Mouse (Mus musculus) heart, embryonic 12.5 days (tissue): Measurements from ENCODE around the gene Olfr551. TPM values are rescaled to one million over a fixed set of nuclear protein-coding genes. Genes with fewer than 3 reads are reported as not detected.
A peak's percentile ranks its signal among the peaks of the same experiment; 100 is the strongest.

Experiments
- ATAC-seq: fragments of 200-750 bp; cut with Nextera tagmentation; 2 replicates; pipeline ENCODE4 v1.8.0; 2017; ENCODE audit warnings: moderate TSS enrichment, moderate library complexity; ENCODE audit not compliant: insufficient number of reproducible peaks, low FRiP score
- H3K27ac ChIP-seq: fragments of 300-500 bp; sonication (generic); 2 replicates; pipeline ENCODE4 v1.5.1; 2016; ENCODE audit warnings: mild to moderate bottlenecking, moderate library complexity; ENCODE audit not compliant: poor library complexity, severe bottlenecking
- H3K27me3 ChIP-seq: fragments of 300-500 bp; sonication (generic); replicated peaks from 2 replicates; pipeline ENCODE4 v1.6.1; 2016; ENCODE audit warnings: mild to moderate bottlenecking, moderate library complexity
- H3K36me3 ChIP-seq: fragments of 300-500 bp; sonication (generic); 2 replicates; pipeline ENCODE4 v1.6.1; 2016; ENCODE audit warnings: mild to moderate bottlenecking, moderate library complexity
- H3K4me1 ChIP-seq: fragments of 300-500 bp; sonication (generic); replicated peaks from 2 replicates; pipeline ENCODE4 v1.6.1; 2016; ENCODE audit warnings: mild to moderate bottlenecking
- H3K4me2 ChIP-seq: fragments of 300-500 bp; sonication (generic); 2 replicates; pipeline ENCODE4 v1.6.1; 2016; ENCODE audit warnings: mild to moderate bottlenecking, moderate library complexity
- H3K4me3 ChIP-seq: fragments of 300-500 bp; sonication (generic); 2 replicates; pipeline ENCODE4 v1.5.1; 2016; ENCODE audit warnings: mild to moderate bottlenecking
- H3K9ac ChIP-seq: fragments of 300-500 bp; sonication (generic); 2 replicates; pipeline ENCODE4 v1.6.1; 2016; ENCODE audit warnings: mild to moderate bottlenecking, moderate library complexity
- H3K9me3 ChIP-seq: fragments of 300-500 bp; sonication (generic); replicated peaks from 2 replicates; pipeline ENCODE4 v1.6.1; 2016; ENCODE audit warnings: mild to moderate bottlenecking, moderate library complexity
- WGBS: fragments of 180-500 bp; shearing (Covaris S2); methylation state at CpG from one replicate; pipeline ENCODE4 v1.1.7; 2016; 5-methylcytosine and 5-hydroxymethylcytosine counted together
- polyA plus RNA-seq: library from polyadenylated mRNA; unstranded; fragments of >200 nt; fragmentation: Nextera tagmentation; extraction: Ambion mirVana; gene quantifications from 2 replicates; pipeline ENCODE4 v1.2.1, GENCODE M21; 2016

The Olfr551 gene
- polyA plus RNA-seq, 1 experiment from 2014 or later: not detected

- H3K27me3 ChIP-seq: no peaks in the 10 kb centered on the region
- peak; percentile 91 for ATAC-seq
- H3K9ac ChIP-seq: peak within 1 kb of the TSS; percentile 77
- peak within 1 kb of the TSS; percentile 86 for H3K4me2 ChIP-seq
- peaks cover 7% of the 10 kb centered on the region for H3K4me1 ChIP-seq
- peaks cover 3% of the 10 kb centered on the region for H3K36me3 ChIP-seq
- H3K9me3 ChIP-seq: no peaks in the 10 kb centered on the region
- H3K4me3 ChIP-seq: peak within 1 kb of the TSS; percentile 67
- WGBS: 21% methylated on average over 10 of the region's 10 CpGs
- peak within 1 kb of the TSS; percentile 49 for H3K27ac ChIP-seq
These were observed 26.4 kb downstream of the Olfr551 start, which contains the start of gene Trim21 for GRCm38 (mm10) chr7:102564999-102565997. TSS of gene Trim21 (minus strand) at chr7:102565486.

GRCm38 (mm10) chr7:102553279-102553678, 38.4 kb downstream of the Olfr551 start:
- Histone ChIP-seq H3K27me3 (no peaks in the 10 kb centered on the region), H3K4me3 (no peak overlapping the region), H3K36me3 (no peaks in the 10 kb centered on the region), H3K4me1 (no peaks in the 10 kb centered on the region), H3K9me3 (no peaks in the 10 kb centered on the region), H3K9ac (no peak overlapping the region), H3K4me2 (no peak overlapping the region), H3K27ac (no peak overlapping the region)
- ATAC-seq: no peak
- WGBS: 74% methylated on average over 3 of the region's 3 CpGs

GRCm38 (mm10) chr7:102549570-102549969, 42.1 kb downstream of the Olfr551 start, which contains the start of gene Olfr549:
TSS of gene Olfr549 (plus strand) at chr7:102549870.
- ATAC-seq: no peak
- 78% methylated on average over 3 of the region's 3 CpGs for WGBS

GRCm38 (mm10) chr7:102541251-102541650, 50.4 kb downstream of the Olfr551 start:
- WGBS: 54% methylated on average over 3 of the region's 3 CpGs
- H3K9me3 ChIP-seq: no peaks in the 10 kb centered on the region

More at GRCm38 (mm10) chr7:102549570-102549969, 42.1 kb downstream of the Olfr551 start, which contains the start of gene Olfr549:
- H3K27me3 ChIP-seq: no peaks in the 10 kb centered on the region
- no peak within 1 kb of the TSS for H3K4me3 ChIP-seq
- H3K4me2 ChIP-seq: no peak within 1 kb of the TSS
- no peak within 1 kb of the TSS for H3K9ac ChIP-seq
- H3K4me1 ChIP-seq: no peaks in the 10 kb centered on the region
- no peaks in the 10 kb centered on the region for H3K9me3 ChIP-seq
- no peaks in the 10 kb centered on the region for H3K36me3 ChIP-seq
- H3K27ac ChIP-seq: no peak within 1 kb of the TSS

GRCm38 (mm10) chr7:102540596-102540995, 51.1 kb downstream of the Olfr551 start, which contains the start of gene Olfr548-ps1:
TSS of gene Olfr548-ps1 (plus strand) at chr7:102540896.
- Histone ChIP-seq H3K9ac (no peak within 1 kb of the TSS), H3K4me3 (no peak within 1 kb of the TSS), H3K9me3 (no peaks in the 10 kb centered on the region), H3K27me3 (no peaks in the 10 kb centered on the region), H3K36me3 (no peaks in the 10 kb centered on the region), H3K4me1 (no peaks in the 10 kb centered on the region), H3K27ac (no peak within 1 kb of the TSS), H3K4me2 (no peak within 1 kb of the TSS)
- ATAC-seq: no peak
- 68% methylated on average over 2 of the region's 2 CpGs for WGBS

More at GRCm38 (mm10) chr7:102541251-102541650, 50.4 kb downstream of the Olfr551 start:
- H3K27me3 ChIP-seq: no peaks in the 10 kb centered on the region
- no peaks in the 10 kb centered on the region for H3K4me1 ChIP-seq
- H3K36me3 ChIP-seq: no peaks in the 10 kb centered on the region
- no peak for ATAC-seq
- no peak overlapping the region for H3K9ac ChIP-seq
- no peak overlapping the region for H3K4me2 ChIP-seq
- H3K27ac ChIP-seq: no peak overlapping the region
- H3K4me3 ChIP-seq: no peak overlapping the region

GRCm38 (mm10) chr7:102534449-102534848, 57.2 kb downstream of the Olfr551 start, which contains the start of gene Olfr547:
TSS of gene Olfr547 (plus strand) at chr7:102534749.
- no peak for ATAC-seq
- Histone ChIP-seq H3K4me1 (no peaks in the 10 kb centered on the region), H3K4me2 (no peak within 1 kb of the TSS), H3K27ac (no peak within 1 kb of the TSS), H3K27me3 (no peaks in the 10 kb centered on the region), H3K36me3 (no peaks in the 10 kb centered on the region), H3K4me3 (no peak within 1 kb of the TSS), H3K9me3 (no peaks in the 10 kb centered on the region), H3K9ac (no peak within 1 kb of the TSS)
- 50% methylated on average over 1 of the region's 1 CpGs for WGBS

Other genes starting within 250 kb of the Olfr551 start
- gene Rrm1, start 150.2 kb downstream of the Olfr551 start, polyA plus RNA-seq: 134 and 145 TPM in 2 replicates
- 0.15 TPM in 1 of 2 replicates, not detected in the other for gene Olfr543, start 110.2 kb downstream of the Olfr551 start, polyA plus RNA-seq
- 0.06 and 0.08 TPM in 2 replicates for gene Olfr544, start 103.6 kb downstream of the Olfr551 start, polyA plus RNA-seq
- gene Olfr545, start 92.3 kb downstream of the Olfr551 start, polyA plus RNA-seq: not detected in 2 replicates
- not detected in 2 replicates for gene Olfr547, start 57.1 kb downstream of the Olfr551 start, polyA plus RNA-seq
- gene Olfr548-ps1, start 51.0 kb downstream of the Olfr551 start, polyA plus RNA-seq: not detected in 2 replicates
- not detected in 2 replicates for gene Olfr549, start 42.0 kb downstream of the Olfr551 start, polyA plus RNA-seq
- 0.46 and 0.49 TPM in 2 replicates for gene Trim21, start 26.4 kb downstream of the Olfr551 start, polyA plus RNA-seq
- gene Olfr550, start 20.4 kb downstream of the Olfr551 start, polyA plus RNA-seq: not detected in 2 replicates
- not detected in 2 replicates for gene Olfr552, start 5.9 kb upstream of the Olfr551 start, polyA plus RNA-seq
- gene Olfr553, start 26.3 kb upstream of the Olfr551 start, polyA plus RNA-seq: not detected in 2 replicates
- gene Olfr554, start 46.5 kb upstream of the Olfr551 start, polyA plus RNA-seq: not detected in 2 replicates
- gene Olfr555, start 66.9 kb upstream of the Olfr551 start, polyA plus RNA-seq: not detected in 2 replicates
- gene Olfr556, start 73.0 kb upstream of the Olfr551 start, polyA plus RNA-seq: not detected in 2 replicates
- 14.1 and 14.7 TPM in 2 replicates for gene Trim68, start 95.4 kb upstream of the Olfr551 start, polyA plus RNA-seq
- gene Olfr557, start 104.0 kb upstream of the Olfr551 start, polyA plus RNA-seq: not detected in 2 replicates
- not detected in 2 replicates for gene Olfr558, start 110.3 kb upstream of the Olfr551 start, polyA plus RNA-seq
- not detected in 2 replicates for gene Olfr33, start 127.2 kb upstream of the Olfr551 start, polyA plus RNA-seq
- not detected in 2 replicates for gene Olfr559, start 135.6 kb upstream of the Olfr551 start, polyA plus RNA-seq
- gene Olfr560, start 167.5 kb upstream of the Olfr551 start, polyA plus RNA-seq: not detected in 2 replicates
- gene Olfr78, start 167.6 kb upstream of the Olfr551 start, polyA plus RNA-seq: not detected in 2 replicates
- gene Olfr561, start 179.3 kb upstream of the Olfr551 start, polyA plus RNA-seq: not detected in 2 replicates
- not detected in 2 replicates for gene Olfr564, start 211.6 kb upstream of the Olfr551 start, polyA plus RNA-seq